Mouse (Mus musculus): ENCODE measurements at regions not wholly inside any gene's neighbourhood (a gene's known extent, or its start where the extent isn't known, plus 50 kb on each side); places are given as distances from the start of the nearest gene placed in this dataset.
"Not testable (repeated sequence)": the region's sequence is repeated elsewhere in the genome, so short reads cannot be mapped to it uniquely, and the experiment has no call there.

GRCm38 (mm10) chr2:53728693-53729092 lies 356.7 kb downstream of the Rprm start:
- ATAC-seq (ENCODE audit: insufficient number of reproducible peaks, insufficient read depth, low FRiP score, low TSS enrichment, low read depth): no peak
- H3K4me2 ChIP-seq: no peak overlapping the region
- H3K4me1 ChIP-seq (replicated peaks): no peaks in the 10 kb centered on the region
- no peaks in the 10 kb centered on the region for H3K9me3 ChIP-seq
- no peak overlapping the region for H3K9ac ChIP-seq (replicated peaks)
- no peak overlapping the region for H3K4me3 ChIP-seq (replicated peaks)
- H3K36me3 ChIP-seq: no peaks in the 10 kb centered on the region
- no peaks in the 10 kb centered on the region for H3K27me3 ChIP-seq
- no peak overlapping the region for H3K27ac ChIP-seq

- Histone ChIP-seq H3K4me3 (replicated peaks) (no peak overlapping the region), H3K4me2 (no peak overlapping the region), H3K9me3 (no peaks in the 10 kb centered on the region), H3K9ac (replicated peaks) (no peak overlapping the region), H3K27me3 (no peaks in the 10 kb centered on the region), H3K36me3 (no peaks in the 10 kb centered on the region), H3K27ac (no peak overlapping the region), H3K4me1 (replicated peaks) (no peaks in the 10 kb centered on the region)
- WGBS: 95% methylated on average over 2 of the region's 2 CpGs
- no peak for ATAC-seq (ENCODE audit: insufficient number of reproducible peaks, insufficient read depth, low FRiP score, low TSS enrichment, low read depth)
Measured at GRCm38 (mm10) chr2:53730451-53730850, 354.9 kb downstream of the Rprm start.

- Histone ChIP-seq H3K4me3 (replicated peaks) (no peak overlapping the region), H3K9ac (replicated peaks) (no peak overlapping the region), H3K27ac (no peak overlapping the region), H3K27me3 (no peaks in the 10 kb centered on the region), H3K4me1 (replicated peaks) (no peaks in the 10 kb centered on the region), H3K4me2 (no peak overlapping the region), H3K9me3 (no peaks in the 10 kb centered on the region), H3K36me3 (no peaks in the 10 kb centered on the region)
- no peak for ATAC-seq (ENCODE audit: insufficient number of reproducible peaks, insufficient read depth, low FRiP score, low TSS enrichment, low read depth)
- WGBS: 82% methylated on average over 2 of the region's 2 CpGs
Measured at GRCm38 (mm10) chr2:53763486-53763885, 321.9 kb downstream of the Rprm start.

GRCm38 (mm10) chr2:53782035-53782434 lies 303.3 kb downstream of the Rprm start:
- 93% methylated on average over 3 of the region's 6 CpGs for WGBS
- not testable (repeated sequence) for ATAC-seq (ENCODE audit: insufficient number of reproducible peaks, insufficient read depth, low FRiP score, low TSS enrichment, low read depth); H3K4me2 ChIP-seq; H3K4me1 ChIP-seq (replicated peaks); H3K9ac ChIP-seq (replicated peaks); H3K27ac ChIP-seq; H3K9me3 ChIP-seq; H3K4me3 ChIP-seq (replicated peaks); H3K27me3 ChIP-seq; H3K36me3 ChIP-seq

- 98% methylated on average over 4 of the region's 6 CpGs for WGBS
- not testable (repeated sequence) for H3K27ac ChIP-seq; H3K36me3 ChIP-seq; H3K27me3 ChIP-seq; H3K9ac ChIP-seq (replicated peaks); ATAC-seq (ENCODE audit: insufficient number of reproducible peaks, insufficient read depth, low FRiP score, low TSS enrichment, low read depth); H3K4me3 ChIP-seq (replicated peaks); H3K9me3 ChIP-seq; H3K4me1 ChIP-seq (replicated peaks); H3K4me2 ChIP-seq
Measured at GRCm38 (mm10) chr2:53788599-53788998, 296.8 kb downstream of the Rprm start.

GRCm38 (mm10) chr2:53796605-53797004 lies 288.7 kb downstream of the Rprm start:
- Histone ChIP-seq H3K4me3 (replicated peaks) (no peak overlapping the region), H3K27ac (no peak overlapping the region), H3K9ac (replicated peaks) (no peak overlapping the region), H3K4me2 (no peak overlapping the region), H3K9me3 (no peaks in the 10 kb centered on the region), H3K36me3 (no peaks in the 10 kb centered on the region), H3K4me1 (replicated peaks) (no peaks in the 10 kb centered on the region), H3K27me3 (no peaks in the 10 kb centered on the region)
- WGBS: 66% methylated on average over 1 of the region's 1 CpGs
- no peak for ATAC-seq (ENCODE audit: insufficient number of reproducible peaks, insufficient read depth, low FRiP score, low TSS enrichment, low read depth)

- no peaks in the 10 kb centered on the region for H3K27me3 ChIP-seq
- H3K27ac ChIP-seq: no peak overlapping the region
- H3K36me3 ChIP-seq: no peaks in the 10 kb centered on the region
- H3K4me2 ChIP-seq: no peak overlapping the region
- H3K4me3 ChIP-seq (replicated peaks): no peak overlapping the region
- H3K9me3 ChIP-seq: no peaks in the 10 kb centered on the region
- no peak overlapping the region for H3K9ac ChIP-seq (replicated peaks)
- no peak for ATAC-seq (ENCODE audit: insufficient number of reproducible peaks, insufficient read depth, low FRiP score, low TSS enrichment, low read depth)
- no peaks in the 10 kb centered on the region for H3K4me1 ChIP-seq (replicated peaks)
Measured at GRCm38 (mm10) chr2:53803666-53804065, 281.7 kb downstream of the Rprm start.

GRCm38 (mm10) chr2:53850815-53851528 lies 234.4 kb downstream of the Rprm start:
- no peak overlapping the region for H3K9ac ChIP-seq (replicated peaks)
- 92% methylated on average over 1 of the region's 1 CpGs for WGBS
- ATAC-seq (ENCODE audit: insufficient number of reproducible peaks, insufficient read depth, low FRiP score, low TSS enrichment, low read depth): no peak
- no peaks in the 10 kb centered on the region for H3K36me3 ChIP-seq
- H3K9me3 ChIP-seq: no peaks in the 10 kb centered on the region
- no peak overlapping the region for H3K4me3 ChIP-seq (replicated peaks)
- H3K27ac ChIP-seq: no peak overlapping the region
- no peaks in the 10 kb centered on the region for H3K4me1 ChIP-seq (replicated peaks)
- H3K27me3 ChIP-seq: no peaks in the 10 kb centered on the region
- H3K4me2 ChIP-seq: no peak overlapping the region
